Mouse (Mus musculus): ENCODE data around the gene Rubcn. TPM values are rescaled to one million over a fixed set of nuclear protein-coding genes. Genes with fewer than 3 reads are reported as not detected.

Gene Rubcn
- total RNA-seq, 2 experiments from 2014 or later: 12.4 to 22.9 TPM

DNA sequence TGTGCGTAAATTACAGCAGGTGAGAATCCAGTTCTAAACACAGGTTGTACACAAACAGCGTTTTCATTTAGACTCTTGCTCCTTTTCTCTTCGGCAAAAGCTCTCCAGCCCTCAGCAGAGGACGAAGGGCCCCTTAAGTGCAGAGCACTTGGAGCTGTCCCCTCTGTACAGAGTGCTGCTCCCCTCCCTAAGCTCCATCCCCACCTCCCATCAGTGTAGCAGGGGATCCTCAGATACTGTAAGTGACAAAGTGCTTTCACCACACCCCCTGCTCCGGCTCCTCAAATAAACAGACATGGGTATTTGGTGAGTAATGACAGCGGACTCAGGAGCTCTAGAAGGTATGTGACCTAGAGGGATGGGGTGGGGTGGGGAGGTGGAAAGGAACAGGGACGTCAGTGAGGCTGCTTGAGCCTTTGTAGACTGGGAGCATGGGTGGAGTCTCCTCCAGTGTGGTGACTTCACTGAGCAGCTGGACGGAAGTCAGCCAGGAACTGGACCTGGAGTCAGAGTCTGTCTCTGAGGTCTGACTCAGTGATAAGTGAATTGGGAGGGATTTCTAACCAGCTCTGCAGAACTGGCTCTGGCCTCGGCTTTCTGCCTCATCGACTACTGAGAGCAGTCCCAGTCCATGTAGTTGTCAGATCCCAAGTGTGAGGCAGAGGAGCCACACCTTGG is 55.7 kb downstream of the Rubcn start:
- ATAC-seq (ENCODE audit: poor library complexity, severe bottlenecking): no peak

DNA sequence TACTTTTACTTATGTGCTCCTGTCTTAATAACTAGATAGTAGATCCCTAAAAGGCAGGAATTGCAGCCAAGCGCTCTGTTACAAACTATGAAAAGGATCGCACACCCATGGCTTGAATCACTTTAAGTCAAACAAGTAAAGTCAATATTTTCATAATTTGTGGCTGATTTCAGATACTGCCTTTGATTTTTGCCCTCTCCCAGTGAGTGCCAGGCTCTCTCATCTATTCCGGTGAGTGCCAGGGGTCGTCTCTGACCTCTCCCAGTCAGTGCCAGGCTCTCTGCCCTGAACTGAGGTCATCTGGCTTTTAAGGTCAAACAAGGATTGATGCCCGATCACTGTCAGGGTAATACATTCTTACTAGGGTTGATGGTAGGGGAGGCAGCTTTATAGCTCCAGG is 59.1 kb downstream of the Rubcn start:
- no peak for ATAC-seq (ENCODE audit: poor library complexity, severe bottlenecking)

- ATAC-seq (ENCODE audit: poor library complexity, severe bottlenecking): no peak
Measured at GRCm38 (mm10) chr16:32818036-32818435, 59.5 kb downstream of the Rubcn start.

- no peak for ATAC-seq (ENCODE audit: poor library complexity, severe bottlenecking)
Measured at GRCm38 (mm10) chr16:32815160-32815605, 62.4 kb downstream of the Rubcn start.

DNA sequence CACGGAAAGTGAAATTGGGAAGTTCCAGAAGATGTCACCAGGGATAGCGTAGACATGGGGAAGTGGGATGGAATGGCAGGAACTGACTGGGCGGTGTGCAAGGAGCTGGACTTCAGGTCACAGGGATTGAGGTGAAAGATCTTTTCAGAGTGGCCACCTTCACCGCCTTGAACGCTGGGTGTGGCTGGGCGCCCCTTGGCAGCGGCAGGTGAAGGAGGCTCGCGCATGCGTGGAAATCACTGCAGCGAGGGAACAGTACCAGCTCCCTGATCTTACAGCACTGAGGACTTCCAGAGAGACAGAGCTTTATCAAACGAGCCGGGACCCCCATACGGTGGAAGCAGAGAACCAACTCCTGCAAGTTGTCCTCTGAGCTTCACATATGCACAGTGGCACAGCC is 63.0 kb downstream of the Rubcn start:
- ATAC-seq (ENCODE audit: poor library complexity, severe bottlenecking): peak; percentile 28

- no peak for ATAC-seq (ENCODE audit: poor library complexity, severe bottlenecking)
Measured at GRCm38 (mm10) chr16:32813771-32814170, 63.8 kb downstream of the Rubcn start.

- ATAC-seq (ENCODE audit: poor library complexity, severe bottlenecking): peak; percentile 10; the same call in 1 of the 2 replicates
Measured at GRCm38 (mm10) chr16:32813362-32813761, 64.2 kb downstream of the Rubcn start.

- peak; percentile 79 for ATAC-seq (ENCODE audit: poor library complexity, severe bottlenecking)
Measured at GRCm38 (mm10) chr16:32812888-32813361, 64.6 kb downstream of the Rubcn start.

DNA sequence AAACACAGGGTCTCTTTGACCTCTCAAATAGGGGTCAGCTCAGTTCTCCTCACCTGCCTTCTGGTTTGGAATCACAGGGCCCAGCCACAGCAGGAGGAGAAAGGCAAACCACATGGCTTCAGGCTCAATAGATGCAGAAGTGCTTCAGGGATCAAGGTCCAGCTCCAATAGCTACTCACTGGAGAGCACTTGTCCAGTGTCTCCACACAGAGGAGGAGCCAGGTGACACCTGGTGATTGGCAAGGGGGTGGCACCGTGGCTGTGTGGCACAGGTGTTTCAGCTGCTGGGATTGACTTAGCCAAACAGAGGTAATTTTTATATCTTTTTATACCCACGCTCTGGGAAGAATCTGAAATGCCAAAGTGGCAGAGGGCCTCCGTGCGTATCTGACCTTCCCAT is 67.2 kb downstream of the Rubcn start, which contains the start of gene Smbd1:
Gene Smbd1 (minus strand): TSS at position 157 of the 400 bp plus-strand sequence.
- ATAC-seq (ENCODE audit: poor library complexity, severe bottlenecking): no peak

DNA sequence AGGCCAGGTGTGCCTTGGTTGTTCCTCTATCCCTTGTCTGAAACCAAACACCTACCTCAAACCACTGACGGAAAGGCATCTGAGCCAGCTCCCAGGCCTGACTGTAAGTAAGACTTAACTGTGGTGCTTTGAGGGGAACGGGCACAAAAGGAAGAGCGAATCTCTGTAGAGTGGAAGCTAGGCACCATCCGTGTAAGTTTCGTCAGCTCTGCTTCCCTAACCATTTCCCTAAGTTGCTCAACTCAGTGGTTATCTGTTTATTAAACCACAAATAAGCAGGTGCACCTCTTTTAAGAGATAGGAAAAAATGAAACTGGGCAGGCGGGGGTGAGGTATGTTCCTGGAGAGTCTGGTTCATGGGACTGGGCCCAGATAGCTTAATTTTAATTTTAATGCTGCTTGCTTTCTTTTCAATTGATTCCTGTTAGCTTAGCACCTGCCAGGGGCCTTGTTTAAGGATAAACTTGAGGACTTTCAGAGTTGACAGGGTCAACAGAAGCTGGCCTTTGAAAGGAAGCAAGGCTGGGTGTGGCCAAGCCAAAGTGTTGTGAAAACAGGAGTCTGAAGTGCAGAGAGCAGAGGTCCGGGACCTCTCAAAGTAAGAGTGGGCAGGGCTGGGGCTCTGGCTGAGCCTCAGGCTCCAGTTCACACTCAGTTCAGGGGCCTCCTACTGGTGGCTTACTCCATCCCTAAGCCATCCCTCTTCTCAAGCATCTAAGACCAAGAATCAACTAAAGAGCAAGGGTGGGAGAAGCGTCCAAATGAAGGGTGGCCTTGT is 70.0 kb downstream of the Rubcn start:
- peak; percentile 39; the same call in 1 of the 2 replicates for ATAC-seq (ENCODE audit: poor library complexity, severe bottlenecking)

DNA sequence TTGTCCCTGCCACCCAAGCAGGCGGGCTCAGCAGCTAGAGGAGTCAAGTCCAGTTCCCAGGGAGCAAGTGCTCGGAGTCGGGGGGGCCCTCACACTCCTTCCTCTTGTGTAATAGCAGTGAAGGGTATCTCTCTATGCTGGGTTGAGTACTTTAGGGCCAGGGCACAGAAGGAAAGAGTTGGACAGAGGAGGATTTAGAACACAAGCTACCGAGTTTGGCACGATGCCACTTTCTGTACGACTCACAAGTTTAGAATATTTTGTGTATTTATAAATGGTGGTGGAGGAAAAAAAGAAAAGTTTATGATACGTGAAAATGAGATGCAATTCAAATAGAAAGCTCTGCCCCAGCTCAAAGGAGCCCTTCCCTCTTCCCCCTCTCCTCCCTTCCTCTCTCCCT is 72.4 kb downstream of the Rubcn start:
- ATAC-seq (ENCODE audit: poor library complexity, severe bottlenecking): no peak

GRCm38 (mm10) chr16:32803901-32804300 is 73.7 kb downstream of the Rubcn start:
- no peak for ATAC-seq (ENCODE audit: poor library complexity, severe bottlenecking)

DNA sequence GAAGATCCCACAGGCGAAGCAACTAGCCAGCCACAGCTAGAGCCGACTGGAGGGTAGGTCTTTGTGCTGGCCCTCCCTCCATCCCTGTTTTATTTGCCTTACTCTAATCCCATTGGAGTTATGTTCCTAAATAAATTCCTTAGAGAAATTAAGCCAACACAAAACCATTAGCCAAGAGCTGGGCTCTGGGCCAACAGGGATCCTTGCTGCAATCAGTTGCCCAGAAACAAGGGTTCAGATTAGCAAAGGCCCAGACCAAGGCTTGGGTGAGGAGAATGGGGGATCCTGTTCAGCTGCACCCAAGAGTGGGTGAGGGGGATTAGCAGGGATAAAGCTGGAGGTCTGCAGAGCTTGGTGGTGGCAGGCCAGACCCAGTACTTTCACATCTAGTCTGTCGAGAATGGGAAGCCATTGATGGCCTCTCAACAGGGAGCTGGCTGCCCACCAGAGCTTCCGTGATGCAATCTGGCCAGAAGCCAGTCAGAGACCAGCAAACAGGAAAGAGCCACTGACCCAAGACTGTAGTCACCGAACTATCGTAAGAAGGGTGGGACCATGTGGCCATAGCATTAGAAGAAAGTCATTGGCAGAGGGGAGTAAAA is 74.2 kb downstream of the Rubcn start:
- ATAC-seq (ENCODE audit: poor library complexity, severe bottlenecking): peak; percentile 73

- ATAC-seq (ENCODE audit: poor library complexity, severe bottlenecking): no peak
Measured at GRCm38 (mm10) chr16:32797426-32797689, 80.2 kb downstream of the Rubcn start, which contains the start of gene Muc20. Gene Muc20 (minus strand): TSS chr16:32797435.

- ATAC-seq (ENCODE audit: poor library complexity, severe bottlenecking): no peak
Measured at GRCm38 (mm10) chr16:32796676-32797425, 80.7 kb downstream of the Rubcn start.

DNA sequence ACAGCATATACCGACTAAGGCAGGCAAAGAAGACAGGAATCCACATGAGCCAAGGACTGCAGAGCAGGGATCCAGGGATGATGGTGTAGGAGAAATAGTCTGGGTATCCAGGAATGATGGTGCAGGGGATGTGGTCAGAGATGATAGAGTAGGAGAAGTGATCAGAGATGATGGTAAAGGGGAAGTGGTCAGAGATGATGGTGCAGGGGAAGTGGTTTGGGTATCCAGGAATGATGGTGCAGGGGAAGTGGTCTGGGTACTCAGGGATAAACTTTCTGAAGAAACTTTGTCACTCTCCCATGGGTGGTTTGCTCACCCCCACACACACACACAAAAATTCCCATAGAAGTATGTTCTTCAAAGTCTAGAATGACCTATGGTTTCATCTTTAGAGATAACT is 82.4 kb downstream of the Rubcn start:
- ATAC-seq (ENCODE audit: poor library complexity, severe bottlenecking): peak; percentile 84

DNA sequence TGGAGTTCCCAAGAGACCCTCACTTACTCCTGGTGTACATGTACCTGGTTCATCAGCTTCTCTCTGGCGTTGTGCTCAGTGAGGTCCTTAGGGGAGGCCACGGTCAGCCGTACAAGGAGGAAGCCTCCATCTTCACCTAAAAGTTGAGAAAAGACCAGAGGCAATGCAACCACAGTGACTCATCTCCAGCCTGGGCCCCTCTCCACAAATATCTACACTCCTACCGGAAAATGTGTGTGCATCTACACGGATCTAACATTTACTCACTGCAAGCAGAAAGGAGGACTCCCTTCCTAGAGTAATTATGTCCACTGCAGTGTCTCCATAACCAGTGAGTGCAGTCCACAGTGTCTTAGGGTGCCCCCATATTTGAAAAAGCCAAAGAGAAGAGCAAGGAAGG is 87.5 kb downstream of the Rubcn start:
- no peak for ATAC-seq (ENCODE audit: poor library complexity, severe bottlenecking)

- no peak for ATAC-seq (ENCODE audit: poor library complexity, severe bottlenecking)
Measured at GRCm38 (mm10) chr16:32784840-32785239, 92.7 kb downstream of the Rubcn start.

- no peak for ATAC-seq (ENCODE audit: poor library complexity, severe bottlenecking)
Measured at GRCm38 (mm10) chr16:32783324-32784062, 94.1 kb downstream of the Rubcn start.

DNA sequence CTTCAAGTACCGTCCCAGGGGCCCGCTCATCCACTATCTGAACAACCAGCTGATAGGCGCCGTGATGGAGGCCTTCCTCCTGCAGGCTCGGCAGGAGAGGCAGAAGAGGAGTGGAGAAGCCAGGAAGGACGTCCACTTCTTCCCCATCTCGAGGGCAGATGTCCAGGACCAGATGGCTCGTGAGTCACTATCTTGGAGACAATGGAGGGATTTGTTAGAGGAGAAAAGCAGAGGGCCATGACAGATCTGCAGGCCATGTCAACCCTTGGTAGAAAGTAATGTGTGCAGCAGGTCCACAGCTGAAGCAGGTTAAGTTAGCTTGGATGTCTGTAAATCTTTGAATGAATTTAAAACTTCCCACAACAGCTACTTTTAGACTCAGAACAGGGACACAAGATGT is 98.6 kb downstream of the Rubcn start:
- no peak for ATAC-seq (ENCODE audit: poor library complexity, severe bottlenecking)

Data from megakaryocyte, adult 5-6 weeks (primary cell).